Mouse (Mus musculus) effector memory CD4-positive, alpha-beta T cell, adult 5 months (primary cell): Measurements from ENCODE around the gene Olfr1532-ps1. TPM values are rescaled to one million over a fixed set of nuclear protein-coding genes. Genes with fewer than 3 reads are reported as not detected.

Source experiments
- polyA plus RNA-seq: library from polyadenylated mRNA; unstranded; fragments of 100-300 nt; shearing (Covaris generic); gene quantifications from one replicate; pipeline ENCODE4 v1.2.1, GENCODE M21; 2017

Olfr1532-ps1 gene
- not detected for polyA plus RNA-seq

GRCm38 (mm10) chr7:106907676-106908075, at the start of gene Olfr1532-ps1:
Gene Olfr1532-ps1, plus strand, starts transcription at chr7:106908001.

DNA sequence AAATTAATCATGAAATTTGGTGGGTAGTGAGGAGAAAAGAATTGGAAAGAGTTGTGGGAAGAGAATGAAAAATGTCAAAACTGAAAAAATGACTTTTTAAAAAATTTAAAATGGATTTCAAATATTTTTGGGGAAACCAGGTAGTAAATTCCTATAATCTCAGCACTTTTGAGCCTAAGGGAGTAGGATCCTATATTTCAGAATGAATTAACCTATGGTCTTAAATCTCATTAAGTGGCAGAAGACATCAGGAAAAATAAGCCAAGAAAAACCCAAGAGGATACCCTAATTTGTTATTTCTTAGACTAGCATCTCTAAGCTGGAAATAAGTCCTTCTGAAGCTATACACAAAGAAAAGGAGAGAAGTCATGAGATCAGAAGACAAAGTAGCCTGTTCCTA, 44.9 kb upstream of the Olfr1532-ps1 start, which contains the start of gene Olfr704:
Gene Olfr704 (plus strand): TSS at position 301 of the 400 bp plus-strand sequence.

GRCm38 (mm10) chr7:106876791-106877190, 31.0 kb upstream of the Olfr1532-ps1 start, which contains the start of gene Olfr705:
Gene Olfr705, minus strand, starts transcription at chr7:106876891.

GRCm38 (mm10) chr7:106888062-106888461, 19.7 kb upstream of the Olfr1532-ps1 start, which contains the start of gene Olfr706:
Gene Olfr706, minus strand, starts transcription at chr7:106888162.

GRCm38 (mm10) chr7:106901141-106901540, 6.7 kb upstream of the Olfr1532-ps1 start, which contains the start of gene Olfr707:
Gene Olfr707, minus strand, starts transcription at chr7:106901241.

GRCm38 (mm10) chr7:106932119-106932518, 24.3 kb downstream of the Olfr1532-ps1 start, which contains the start of gene Olfr709-ps1:
Gene Olfr709-ps1, minus strand, starts transcription at chr7:106932219.

GRCm38 (mm10) chr7:106948212-106948611, 40.4 kb downstream of the Olfr1532-ps1 start, which contains the start of gene Olfr710:
Gene Olfr710, minus strand, starts transcription at chr7:106948312.

GRCm38 (mm10) chr7:106963837-106964236, 56.0 kb downstream of the Olfr1532-ps1 start, which contains the start of gene Olfr6:
Gene Olfr6, minus strand, starts transcription at chr7:106963937.

Other genes with a start within 250 kb of the Olfr1532-ps1 start
- gene Olfr693, start 227.4 kb upstream of the Olfr1532-ps1 start, polyA plus RNA-seq, result not detected
- gene Olfr694, start 216.2 kb upstream of the Olfr1532-ps1 start, polyA plus RNA-seq, result not detected
- gene Olfr695, start 191.6 kb upstream of the Olfr1532-ps1 start, polyA plus RNA-seq, result not detected
- not detected for gene Olfr697, start 165.6 kb upstream of the Olfr1532-ps1 start, polyA plus RNA-seq
- 0.10 TPM for gene Olfr698, start 152.6 kb upstream of the Olfr1532-ps1 start, polyA plus RNA-seq
- gene Olfr699, start 114.8 kb upstream of the Olfr1532-ps1 start, polyA plus RNA-seq, result not detected
- not detected for gene Olfr700, start 99.2 kb upstream of the Olfr1532-ps1 start, polyA plus RNA-seq
- gene Olfr701, start 93.9 kb upstream of the Olfr1532-ps1 start, polyA plus RNA-seq, result not detected
- not detected for gene Olfr702, start 74.1 kb upstream of the Olfr1532-ps1 start, polyA plus RNA-seq
- gene Olfr703, start 64.6 kb upstream of the Olfr1532-ps1 start, polyA plus RNA-seq, result not detected
- not detected for gene Olfr704, start 44.8 kb upstream of the Olfr1532-ps1 start, polyA plus RNA-seq
- 0.52 TPM for gene Olfr705, start 31.1 kb upstream of the Olfr1532-ps1 start, polyA plus RNA-seq
- not detected for gene Olfr706, start 19.8 kb upstream of the Olfr1532-ps1 start, polyA plus RNA-seq
- not detected for gene Olfr707, start 6.8 kb upstream of the Olfr1532-ps1 start, polyA plus RNA-seq
- gene Olfr709-ps1, start 24.2 kb downstream of the Olfr1532-ps1 start, polyA plus RNA-seq, result not detected
- gene Olfr710, start 40.3 kb downstream of the Olfr1532-ps1 start, polyA plus RNA-seq, result not detected
- not detected for gene Olfr6, start 55.9 kb downstream of the Olfr1532-ps1 start, polyA plus RNA-seq
- not detected for gene Olfr711, start 67.5 kb downstream of the Olfr1532-ps1 start, polyA plus RNA-seq
- not detected for gene Olfr2, start 98.1 kb downstream of the Olfr1532-ps1 start, polyA plus RNA-seq
- not detected for gene Olfr713, start 123.2 kb downstream of the Olfr1532-ps1 start, polyA plus RNA-seq
- gene Olfr714, start 163.0 kb downstream of the Olfr1532-ps1 start, polyA plus RNA-seq, result not detected
- gene Olfr17, start 185.2 kb downstream of the Olfr1532-ps1 start, polyA plus RNA-seq, result not detected
- 0.12 TPM for gene Olfr715b, start 202.4 kb downstream of the Olfr1532-ps1 start, polyA plus RNA-seq
- gene Olfr715, start 223.1 kb downstream of the Olfr1532-ps1 start, polyA plus RNA-seq, result 0.07 TPM
- not detected for gene Olfr716, start 230.3 kb downstream of the Olfr1532-ps1 start, polyA plus RNA-seq